Mouse (Mus musculus) hindbrain, embryonic 10.5 days (tissue): Measurements from ENCODE around the gene St8sia6. TPM values are rescaled to one million over a fixed set of nuclear protein-coding genes. Genes with fewer than 3 reads are reported as not detected.

ENCODE experiments used
- DNase-seq: peaks from one replicate; pipeline ENCODE4 v3.0.0-alpha.2; 2017; ENCODE audit warnings: low spot score
- H3K27ac ChIP-seq: fragments of 300-500 bp; sonication (generic); 2 replicates; pipeline ENCODE4 v1.5.1; 2016; ENCODE audit warnings: mild to moderate bottlenecking, moderate library complexity
- H3K27me3 ChIP-seq: fragments of 300-500 bp; sonication (generic); 2 replicates; pipeline ENCODE4 v1.6.1; 2016; ENCODE audit warnings: mild to moderate bottlenecking; ENCODE audit not compliant: poor library complexity, insufficient read depth, severe bottlenecking
- H3K36me3 ChIP-seq: fragments of 300-500 bp; sonication (generic); 2 replicates; pipeline ENCODE4 v1.6.1; 2016; ENCODE audit warnings: mild to moderate bottlenecking, moderate library complexity
- H3K4me1 ChIP-seq: fragments of 300-500 bp; sonication (generic); replicated peaks from 2 replicates; pipeline ENCODE4 v1.6.1; 2016; ENCODE audit warnings: mild to moderate bottlenecking
- H3K4me3 ChIP-seq: fragments of 300-500 bp; sonication (generic); 2 replicates; pipeline ENCODE4 v1.5.1; 2016; ENCODE audit warnings: mild to moderate bottlenecking, moderate library complexity
- H3K9me3 ChIP-seq: fragments of 300-500 bp; sonication (generic); 2 replicates; pipeline ENCODE4 v1.6.1; 2016; ENCODE audit warnings: mild to moderate bottlenecking, moderate library complexity
- WGBS: fragments of 180-500 bp; shearing (Covaris S2); methylation state at CpG from one replicate; pipeline ENCODE4 v1.1.7; 2016; 5-methylcytosine and 5-hydroxymethylcytosine counted together
- polyA plus RNA-seq: library from polyadenylated mRNA; unstranded; fragments of >200 nt; fragmentation: Nextera tagmentation; extraction: Ambion mirVana; gene quantifications from 2 replicates; pipeline ENCODE4 v1.2.1, GENCODE M21; 2016

St8sia6 gene
- 0.19 and 0.47 TPM in 2 replicates for polyA plus RNA-seq

DNA sequence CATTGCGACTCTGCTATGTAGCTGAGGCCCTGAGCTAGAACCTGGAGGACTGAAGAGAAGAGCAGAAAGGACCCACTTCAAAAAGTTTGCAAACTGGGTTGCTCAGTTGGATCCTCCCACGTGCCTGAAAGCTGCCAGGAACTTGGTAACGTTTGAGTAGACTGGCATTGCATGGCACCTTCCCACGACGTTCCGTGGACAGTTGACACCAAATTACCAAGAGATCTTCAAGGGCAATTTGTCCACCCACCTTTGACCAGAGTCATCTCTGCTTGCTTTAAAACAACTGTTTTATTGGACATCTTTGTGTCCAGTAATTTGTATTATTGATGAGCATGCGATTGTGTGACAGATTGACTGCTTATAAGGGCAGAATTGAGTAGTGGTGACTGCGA lies at the start of gene St8sia6:
Gene St8sia6, minus strand, starts transcription at position 96 of the 395 bp plus-strand sequence.
- WGBS = 57% methylated on average over 8 of the region's 8 CpGs
- Histone ChIP-seq H3K27me3 (peaks cover 61% of the 10 kb centered on the region), H3K36me3 (no peaks in the 10 kb centered on the region), H3K4me1 (peaks cover 4% of the 10 kb centered on the region; the same call in 1 of the 2 replicates), H3K9me3 (no peaks in the 10 kb centered on the region), H3K27ac (peak within 1 kb of the TSS; percentile 73), H3K4me3 (peak within 1 kb of the TSS; percentile 70)
- no peak for DNase-seq

- 77% methylated on average over 3 of the region's 3 CpGs for WGBS
- Histone ChIP-seq H3K4me1 (no peaks in the 10 kb centered on the region), H3K27ac (no peak overlapping the region)
Observed at GRCm38 (mm10) chr2:13836310-13836709, 42.4 kb upstream of the St8sia6 start.

GRCm38 (mm10) chr2:13834989-13835388 lies 41.1 kb upstream of the St8sia6 start:
- Histone ChIP-seq H3K36me3 (no peaks in the 10 kb centered on the region), H3K4me1 (no peaks in the 10 kb centered on the region), H3K27me3 (no peaks in the 10 kb centered on the region), H3K9me3 (no peaks in the 10 kb centered on the region), H3K4me3 (no peak overlapping the region), H3K27ac (no peak overlapping the region)
- no peak for DNase-seq
- 65% methylated on average over 1 of the region's 1 CpGs for WGBS

More at GRCm38 (mm10) chr2:13836310-13836709, 42.4 kb upstream of the St8sia6 start:
- H3K9me3 ChIP-seq = no peaks in the 10 kb centered on the region
- no peak overlapping the region for H3K4me3 ChIP-seq
- no peak for DNase-seq
- H3K27me3 ChIP-seq = no peaks in the 10 kb centered on the region
- H3K36me3 ChIP-seq = no peaks in the 10 kb centered on the region

DNA sequence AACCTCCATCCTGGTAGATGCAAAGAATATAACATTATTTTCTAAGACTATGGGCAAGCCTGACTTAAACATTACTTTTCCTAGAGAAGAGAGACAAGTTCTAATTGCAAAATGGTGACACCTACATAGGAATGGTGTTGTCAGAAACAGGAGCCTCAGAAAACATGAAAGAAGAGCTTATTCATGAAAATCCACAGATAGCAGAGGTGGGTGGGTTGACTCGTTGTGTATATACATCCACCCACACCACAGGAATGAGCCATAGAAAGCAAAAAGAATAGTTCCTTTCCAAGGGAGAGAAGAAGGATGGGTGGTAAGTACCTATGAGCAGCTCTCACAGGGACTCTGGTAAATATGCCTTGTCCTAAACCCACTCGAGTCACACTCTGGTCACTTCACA lies 22.8 kb upstream of the St8sia6 start:
- Histone ChIP-seq H3K27ac (no peak overlapping the region), H3K27me3 (no peaks in the 10 kb centered on the region), H3K9me3 (no peaks in the 10 kb centered on the region), H3K4me1 (no peaks in the 10 kb centered on the region), H3K4me3 (no peak overlapping the region), H3K36me3 (no peaks in the 10 kb centered on the region)
- WGBS = 84% methylated on average over 2 of the region's 2 CpGs
- DNase-seq = no peak

GRCm38 (mm10) chr2:13808593-13808992 lies 14.7 kb upstream of the St8sia6 start:
- H3K9me3 ChIP-seq = no peaks in the 10 kb centered on the region
- 77% methylated on average over 5 of the region's 5 CpGs for WGBS
- no peaks in the 10 kb centered on the region for H3K27me3 ChIP-seq
- no peaks in the 10 kb centered on the region for H3K36me3 ChIP-seq
- H3K4me1 ChIP-seq = no peaks in the 10 kb centered on the region
- H3K4me3 ChIP-seq = no peak overlapping the region
- DNase-seq = no peak
- no peak overlapping the region for H3K27ac ChIP-seq

GRCm38 (mm10) chr2:13808008-13808407 lies 14.1 kb upstream of the St8sia6 start:
- no peak for DNase-seq
- H3K9me3 ChIP-seq = no peaks in the 10 kb centered on the region

GRCm38 (mm10) chr2:13806120-13806519 lies 12.3 kb upstream of the St8sia6 start:
- WGBS = 87% methylated on average over 3 of the region's 3 CpGs
- H3K9me3 ChIP-seq = no peaks in the 10 kb centered on the region
- H3K27me3 ChIP-seq = no peaks in the 10 kb centered on the region
- H3K4me3 ChIP-seq = no peak overlapping the region
- no peak overlapping the region for H3K27ac ChIP-seq
- DNase-seq = no peak
- H3K36me3 ChIP-seq = no peaks in the 10 kb centered on the region
- H3K4me1 ChIP-seq = no peaks in the 10 kb centered on the region

More at GRCm38 (mm10) chr2:13808008-13808407, 14.1 kb upstream of the St8sia6 start:
- 88% methylated on average over 4 of the region's 4 CpGs for WGBS
- Histone ChIP-seq H3K27ac (no peak overlapping the region), H3K27me3 (no peaks in the 10 kb centered on the region), H3K36me3 (no peaks in the 10 kb centered on the region), H3K4me1 (no peaks in the 10 kb centered on the region), H3K4me3 (no peak overlapping the region)

GRCm38 (mm10) chr2:13800639-13801038 lies 6.8 kb upstream of the St8sia6 start:
- DNase-seq = no peak
- 87% methylated on average over 2 of the region's 2 CpGs for WGBS
- Histone ChIP-seq H3K9me3 (no peaks in the 10 kb centered on the region), H3K4me1 (no peaks in the 10 kb centered on the region), H3K36me3 (no peaks in the 10 kb centered on the region), H3K27ac (no peak overlapping the region), H3K4me3 (no peak overlapping the region), H3K27me3 (0 out of 2 replicates have a peak, but pooled peaks cover under 1% of the 10 kb centered on the region)

DNA sequence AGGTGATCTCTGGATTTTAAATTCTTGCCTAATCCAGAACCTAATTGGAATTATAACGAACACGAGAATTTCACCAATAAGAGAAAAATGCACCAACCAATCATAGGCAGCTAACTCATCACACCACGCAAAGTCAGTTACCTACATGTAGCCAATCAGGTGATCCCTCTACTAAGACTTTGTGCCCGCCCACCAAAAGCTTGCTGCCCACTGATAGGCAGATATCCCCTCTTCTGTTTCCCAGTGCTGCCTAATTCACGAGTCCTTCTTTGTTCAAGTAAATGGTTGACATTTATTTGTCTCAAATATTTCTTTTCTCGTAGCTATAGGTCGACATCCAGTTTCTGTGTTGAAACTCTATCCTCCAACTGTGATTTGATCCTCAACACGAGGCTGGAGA lies 582 bp upstream of the St8sia6 start:
- no peak overlapping the region for H3K4me3 ChIP-seq
- H3K27ac ChIP-seq = no peak overlapping the region
- WGBS = 82% methylated on average over 8 of the region's 8 CpGs
- no peaks in the 10 kb centered on the region for H3K36me3 ChIP-seq
- peaks cover 61% of the 10 kb centered on the region for H3K27me3 ChIP-seq
- DNase-seq = no peak
- H3K9me3 ChIP-seq = no peaks in the 10 kb centered on the region
- H3K4me1 ChIP-seq = peaks cover 4% of the 10 kb centered on the region; the same call in 1 of the 2 replicates

DNA sequence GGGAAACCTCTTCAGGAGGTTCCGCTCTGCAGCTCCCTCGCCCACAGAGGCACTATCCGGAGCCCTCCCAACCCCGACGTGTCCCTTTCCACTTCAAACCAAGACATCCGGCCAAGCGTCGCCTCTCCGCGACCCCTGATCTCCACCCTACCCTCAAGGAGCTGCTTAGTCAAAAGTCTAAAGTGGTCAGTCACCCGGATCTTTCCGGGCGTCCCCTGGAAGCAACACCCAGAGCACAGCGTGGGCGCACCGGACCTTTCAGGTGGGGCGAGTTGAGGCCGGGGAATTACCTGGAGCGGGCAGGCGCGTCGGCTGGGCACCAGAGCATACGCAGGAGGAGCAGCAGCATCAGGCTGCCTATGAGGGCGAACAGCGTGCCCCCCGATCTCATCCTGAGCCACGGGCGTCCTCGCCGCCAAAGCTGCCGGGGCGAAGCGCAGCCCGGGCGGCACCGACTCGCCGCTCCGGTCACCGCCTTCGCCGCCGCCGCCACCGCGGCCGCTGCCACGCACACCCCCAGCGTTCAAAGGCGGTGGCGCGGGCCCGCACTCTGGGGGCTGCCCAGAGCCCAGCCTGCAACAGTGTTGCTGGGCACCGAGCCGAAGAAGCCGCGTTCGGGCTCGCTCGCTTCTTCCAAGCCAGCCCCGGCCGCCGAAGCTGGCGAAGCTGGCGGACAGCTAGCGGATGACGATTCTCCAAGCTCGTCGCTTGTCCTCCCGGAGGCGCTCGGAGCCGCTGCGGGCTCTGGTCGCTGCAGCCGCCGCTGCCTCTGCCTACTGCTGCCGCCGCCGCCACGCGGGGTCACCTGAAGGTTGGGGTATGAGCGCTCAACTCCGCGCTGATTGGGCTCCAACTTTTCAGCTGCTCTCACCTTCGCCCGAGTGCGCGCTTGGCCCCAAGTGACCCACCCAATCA lies 553 bp downstream of the St8sia6 start:
- H3K4me3 ChIP-seq = peak overlapping the region; percentile 70
- H3K36me3 ChIP-seq = no peaks in the 10 kb centered on the region
- H3K27me3 ChIP-seq = peaks cover 61% of the 10 kb centered on the region
- DNase-seq = peak; percentile 73
- 1% methylated on average over 88 of the region's 89 CpGs for WGBS
- H3K4me1 ChIP-seq = peaks cover 4% of the 10 kb centered on the region; the same call in 1 of the 2 replicates
- H3K27ac ChIP-seq = peak overlapping the region; percentile 73
- H3K9me3 ChIP-seq = no peaks in the 10 kb centered on the region

- H3K9me3 ChIP-seq = no peaks in the 10 kb centered on the region
- H3K4me1 ChIP-seq = peaks cover 4% of the 10 kb centered on the region; the same call in 1 of the 2 replicates
- H3K4me3 ChIP-seq = peak overlapping the region; percentile 70
- DNase-seq = no peak
- H3K27me3 ChIP-seq = peaks cover 61% of the 10 kb centered on the region
- H3K36me3 ChIP-seq = no peaks in the 10 kb centered on the region
- H3K27ac ChIP-seq = no peak overlapping the region
- 38% methylated on average over 13 of the region's 13 CpGs for WGBS
Observed at GRCm38 (mm10) chr2:13792256-13793005, 1.4 kb downstream of the St8sia6 start.

DNA sequence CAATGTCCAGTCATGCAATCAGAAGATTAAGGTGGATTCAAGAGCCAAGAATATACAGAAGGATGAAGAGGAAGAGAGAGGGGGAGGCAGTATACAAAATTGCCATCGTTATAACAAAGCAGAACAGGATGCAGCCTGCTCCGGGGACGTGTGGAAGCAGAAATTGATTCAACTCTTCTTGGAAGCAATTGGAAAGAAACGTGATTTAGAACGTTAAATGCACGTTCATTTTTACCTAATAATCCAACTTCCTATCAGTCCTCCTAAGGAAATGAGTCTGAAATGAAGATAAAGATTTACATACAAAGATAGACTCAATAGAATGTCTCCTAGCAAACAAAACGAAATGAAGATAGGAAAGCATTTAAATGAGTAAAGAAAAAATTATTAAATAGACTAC lies 2.3 kb downstream of the St8sia6 start:
- Histone ChIP-seq H3K4me1 (peaks cover 4% of the 10 kb centered on the region; the same call in 1 of the 2 replicates), H3K4me3 (no peak overlapping the region), H3K27me3 (peaks cover 61% of the 10 kb centered on the region), H3K27ac (no peak overlapping the region), H3K9me3 (no peaks in the 10 kb centered on the region), H3K36me3 (no peaks in the 10 kb centered on the region)
- WGBS = 78% methylated on average over 7 of the region's 7 CpGs
- no peak for DNase-seq

- DNase-seq = no peak
- H3K27me3 ChIP-seq = peaks cover 48% of the 10 kb centered on the region
- no peak overlapping the region for H3K4me3 ChIP-seq
- H3K36me3 ChIP-seq = no peaks in the 10 kb centered on the region
- peaks cover 4% of the 10 kb centered on the region; the same call in 1 of the 2 replicates for H3K4me1 ChIP-seq
- H3K27ac ChIP-seq = no peak overlapping the region
- WGBS = 33% methylated on average over 1 of the region's 1 CpGs
- H3K9me3 ChIP-seq = no peaks in the 10 kb centered on the region
Observed at GRCm38 (mm10) chr2:13789365-13789764, 4.5 kb downstream of the St8sia6 start.
